Mouse (Mus musculus) layer of hippocampus, adult 2 months (tissue): ENCODE measurements at regions not wholly inside any gene's neighbourhood (a gene's known extent, or its start where the extent isn't known, plus 50 kb on each side); places are given as distances from the start of the nearest gene placed in this dataset.

Experiments
- DNase-seq, 2 experiments: peaks; one replicate each; pipeline ENCODE4 v3.0.0; 2022; ENCODE audit warnings: low spot score in 2 of 2
- H3K27ac ChIP-seq: fragments of 200-600 bp; 2 replicates; pipeline ENCODE4 v1.8.1; 2022
- H3K4me3 ChIP-seq: fragments of 200-600 bp; 2 replicates; pipeline ENCODE4 v1.8.1; 2022; ENCODE audit warnings: mild to moderate bottlenecking
- CTCF ChIP-seq: fragments of 200-600 bp; conservative IDR thresholded peaks from 2 replicates; pipeline ENCODE4 v1.8.1; 2022; ENCODE audit warnings: antibody characterized with exemption, mild to moderate bottlenecking, moderate library complexity

DNA sequence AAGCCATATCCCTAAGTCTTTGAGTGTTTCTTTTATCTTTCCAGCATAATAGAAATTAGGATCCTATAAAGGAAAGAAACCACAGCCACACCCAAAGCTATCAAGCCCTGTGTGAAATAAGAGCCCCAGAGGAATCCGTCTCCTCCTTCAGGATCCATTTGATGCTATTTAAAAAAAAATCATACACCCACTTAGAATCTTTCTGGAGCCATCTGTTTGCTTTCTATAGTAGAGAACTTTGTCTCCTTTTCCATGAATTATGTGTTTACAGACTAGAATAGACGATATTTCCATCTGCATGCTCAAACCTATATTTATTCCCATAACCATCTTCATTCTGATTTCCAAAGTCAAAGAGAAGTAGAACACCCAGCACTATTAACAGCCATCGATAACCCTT lies 917.2 kb upstream of the Man1a start:
- H3K27ac ChIP-seq = no peak overlapping the region
- TF ChIP-seq CTCF = no peak
- no peak overlapping the region for H3K4me3 ChIP-seq
- DNase-seq = peak in 1 of 2 experiments; percentile 1

- H3K4me3 ChIP-seq = no peak overlapping the region
- DNase-seq = no peak
- no peak for TF ChIP-seq CTCF
- no peak overlapping the region for H3K27ac ChIP-seq
Measured at GRCm38 (mm10) chr10:54955900-54956299, 879.5 kb upstream of the Man1a start.

DNA sequence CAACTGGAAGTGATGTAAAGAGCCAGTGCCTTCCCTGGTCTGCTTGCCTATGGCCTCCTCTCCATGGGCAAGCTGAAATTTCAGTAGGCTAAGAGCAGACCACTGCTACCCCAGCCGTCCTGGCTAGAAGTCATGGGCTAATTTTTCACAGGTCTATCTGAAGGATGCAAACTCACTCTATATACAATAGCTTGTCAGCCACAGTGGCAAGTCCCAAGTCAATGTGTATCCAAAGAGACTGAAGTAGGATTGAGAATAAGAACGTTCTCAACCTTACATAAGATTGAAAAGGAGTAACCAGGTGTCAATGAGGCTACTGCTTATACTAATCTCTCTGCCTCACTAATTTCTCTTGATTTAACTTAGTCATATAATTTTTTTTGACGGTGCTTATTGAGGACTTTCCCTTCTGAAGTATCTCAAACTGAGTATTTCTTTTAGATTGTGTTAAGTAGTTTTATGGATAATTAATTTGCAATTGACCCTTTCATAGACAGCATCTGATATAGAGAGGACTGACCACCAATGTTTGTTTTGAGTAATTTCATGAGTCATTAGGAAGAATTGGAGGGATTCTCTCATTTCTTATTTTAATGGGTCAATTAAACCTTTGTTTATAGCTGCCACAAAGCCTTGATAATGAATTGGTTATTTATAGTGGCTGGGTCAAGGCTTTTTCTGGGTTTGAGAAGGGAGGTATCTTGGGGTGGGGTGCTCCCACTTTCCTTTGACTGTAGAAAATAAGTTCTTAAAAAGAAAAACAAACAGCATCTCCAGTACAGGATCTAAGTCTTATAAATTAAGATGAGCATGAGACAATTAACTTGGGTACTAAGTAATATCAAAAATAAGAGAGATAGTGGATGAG lies 865.0 kb upstream of the Man1a start:
- no peak for DNase-seq

GRCm38 (mm10) chr10:54939514-54939913 lies 863.1 kb upstream of the Man1a start:
- no peak for DNase-seq
- Histone ChIP-seq H3K27ac (no peak overlapping the region), H3K4me3 (no peak overlapping the region)
- no peak for TF ChIP-seq CTCF

More for the DNA sequence above, 865.0 kb upstream of the Man1a start:
- Histone ChIP-seq H3K4me3 (no peak overlapping the region), H3K27ac (no peak overlapping the region)
- no peak for TF ChIP-seq CTCF
